Mouse (Mus musculus) stomach, postnatal 0 days (tissue): ENCODE measurements around the gene Gzmm.

Experiments used
- CTCF ChIP-seq: IDR thresholded peaks from 2 replicates; pipeline ENCODE4 v1.5.1; 2016; ENCODE audit warnings: antibody characterized with exemption, low read depth, mild to moderate bottlenecking, moderate library complexity
- EP300 ChIP-seq: optimal IDR thresholded peaks from 2 replicates; pipeline ENCODE3; 2016; ENCODE audit warnings: antibody characterized with exemption

DNA sequence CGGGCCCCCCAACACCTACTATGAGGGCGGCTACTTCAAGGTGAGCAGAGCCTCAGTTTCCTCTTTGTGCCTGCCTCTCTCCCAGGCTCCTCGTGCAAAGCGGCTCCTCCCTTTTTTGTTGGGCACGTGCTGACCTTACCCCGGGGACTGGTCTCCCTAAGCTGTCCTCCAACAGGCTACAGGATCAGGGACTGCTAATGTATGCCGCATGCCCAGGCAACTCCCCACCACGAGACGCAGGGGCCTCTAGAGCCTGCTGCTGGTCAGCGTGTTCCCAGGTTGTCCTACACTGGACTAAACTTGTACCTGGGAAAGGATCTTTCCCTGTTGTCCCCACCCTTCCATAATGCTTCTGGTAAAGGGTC, 6.3 kb upstream of the Gzmm start:
- TF ChIP-seq CTCF (no peak), EP300 (no peak)
